Mouse (Mus musculus): ENCODE results near the gene Ankrd13b. TPM values are rescaled to one million over a fixed set of nuclear protein-coding genes. Genes with fewer than 3 reads are reported as not detected.

Gene Ankrd13b
- total and polyA plus RNA-seq, 3 experiments, result 9.2 to 19.4 (median 10.6) TPM

DNA sequence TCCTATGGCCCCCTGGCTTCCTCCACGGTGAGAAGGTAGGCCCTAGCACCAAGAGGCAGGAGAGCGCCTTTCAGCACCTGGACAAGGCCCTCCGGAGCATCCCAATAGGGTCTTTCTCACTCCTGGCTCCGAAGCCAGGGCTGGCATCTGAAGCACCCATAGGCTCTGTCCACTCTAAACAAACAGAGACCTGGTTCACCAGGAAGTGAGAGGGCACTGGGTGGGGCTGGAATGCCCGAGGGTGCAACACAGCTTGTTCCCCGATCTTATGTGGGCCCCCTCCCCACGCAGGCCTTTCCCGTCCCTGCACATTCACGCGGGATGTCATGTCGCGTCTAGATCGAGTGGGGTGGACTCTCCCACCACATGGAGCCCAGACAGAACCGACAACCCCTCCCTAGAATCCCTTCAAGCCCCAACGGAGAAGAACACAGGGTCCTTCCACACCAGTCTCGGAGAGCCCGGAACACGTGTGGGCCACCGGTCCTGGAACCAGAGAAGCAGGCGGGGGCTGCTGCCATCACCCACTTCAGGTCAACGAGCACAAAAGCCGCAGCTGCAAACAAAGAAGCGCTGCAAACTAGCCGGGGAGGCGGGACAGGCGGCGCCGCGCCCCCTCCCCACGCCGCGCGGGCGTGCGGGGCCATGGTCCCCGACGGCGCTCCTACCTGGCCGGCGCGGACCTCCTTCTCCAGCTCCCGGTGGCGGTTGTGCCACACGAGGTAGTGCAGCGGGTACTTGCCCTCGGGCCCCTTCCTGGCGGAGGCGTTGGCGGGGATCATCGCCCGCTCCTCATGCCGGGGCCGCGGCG, 502 bp downstream of the Ankrd13b start:
- TF ChIP-seq CTCF (IDR thresholded peaks at IDR 0.05), result no peak
- 11% methylated on average over 55 of the region's 55 CpGs for WGBS
- H3K27ac ChIP-seq, result peak overlapping the region; percentile 45
- H3K79me2 ChIP-seq (replicated peaks; ENCODE audit: control insufficient read depth, insufficient read depth, low read length), result peaks cover 3% of the 10 kb centered on the region; the same call in 1 of the 2 replicates
- H3K27me3 ChIP-seq (ENCODE audit: control insufficient read depth, insufficient read depth, low read length), result no peaks in the 10 kb centered on the region
- peak in 1 of 2 experiments; percentile 48 for DNase-seq
- intact Hi-C loops (cut with DNase I), result no loop called here
- H3K4me3 ChIP-seq, result peak overlapping the region; percentile 66
- H3K9ac ChIP-seq (ENCODE audit: low read depth, low read length), result peak overlapping the region; percentile 80
- H3K36me3 ChIP-seq (ENCODE audit: control insufficient read depth, insufficient read depth, low read length), result no peaks in the 10 kb centered on the region; the same call in 1 of the 2 replicates
- peaks cover 8% of the 10 kb centered on the region for H3K4me1 ChIP-seq (ENCODE audit: control insufficient read depth, insufficient read depth, low read length)

DNA sequence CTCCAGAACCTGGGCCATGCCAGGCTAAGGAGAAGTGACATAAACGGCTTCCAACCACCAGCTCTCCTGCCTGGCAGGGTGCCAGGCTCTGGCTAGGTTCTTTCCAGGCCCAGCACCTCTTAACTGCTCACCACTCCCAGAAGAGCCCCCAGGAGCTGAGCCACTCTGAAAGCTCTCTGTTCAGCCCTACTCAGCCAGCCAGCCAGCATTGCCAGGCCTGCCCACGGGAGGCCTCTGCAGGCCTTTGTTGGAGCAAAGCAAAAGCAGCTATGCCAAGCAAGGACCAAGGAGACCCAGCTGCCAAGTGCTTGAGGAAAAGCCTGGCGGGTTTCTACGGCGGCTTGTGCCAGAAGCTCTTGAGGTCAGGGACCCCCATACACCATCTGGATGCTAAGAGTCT, 2.7 kb downstream of the Ankrd13b start:
- peak in 1 of 2 experiments; percentile 25 for DNase-seq
- Histone ChIP-seq H3K4me1 (ENCODE audit: control insufficient read depth, insufficient read depth, low read length) (peaks cover 6% of the 10 kb centered on the region), H3K9ac (ENCODE audit: low read depth, low read length) (no peak overlapping the region), H3K36me3 (ENCODE audit: control insufficient read depth, insufficient read depth, low read length) (no peaks in the 10 kb centered on the region; the same call in 1 of the 2 replicates), H3K4me3 (no peak overlapping the region), H3K27ac (no peak overlapping the region), H3K79me2 (replicated peaks; ENCODE audit: control insufficient read depth, insufficient read depth, low read length) (no peaks in the 10 kb centered on the region), H3K27me3 (ENCODE audit: control insufficient read depth, insufficient read depth, low read length) (no peaks in the 10 kb centered on the region)
- intact Hi-C loops (cut with DNase I), result no loop called here
- 52% methylated on average over 5 of the region's 5 CpGs for WGBS
- TF ChIP-seq CTCF (IDR thresholded peaks at IDR 0.05) (no peak), POLR2A (IDR thresholded peaks at IDR 0.05; ENCODE audit: insufficient read depth, low read depth, low read length) (no peak)

- no peaks in the 10 kb centered on the region for H3K27me3 ChIP-seq (ENCODE audit: control insufficient read depth, insufficient read depth, low read length)
- H3K9ac ChIP-seq (ENCODE audit: low read depth, low read length), result no peak overlapping the region
- WGBS, result 82% methylated on average over 6 of the region's 6 CpGs
- no peaks in the 10 kb centered on the region; the same call in 1 of the 2 replicates for H3K4me1 ChIP-seq (ENCODE audit: control insufficient read depth, insufficient read depth, low read length)
- no peak overlapping the region for H3K4me3 ChIP-seq
- intact Hi-C loops (cut with DNase I), result no loop called here
- no peak overlapping the region for H3K27ac ChIP-seq
- TF ChIP-seq EP300 (IDR thresholded peaks at IDR 0.05; ENCODE audit: insufficient read depth, low read depth, low read length) (no peak), CTCF (IDR thresholded peaks at IDR 0.05) (no peak), POLR2A (IDR thresholded peaks at IDR 0.05; ENCODE audit: insufficient read depth, low read depth, low read length) (no peak)
- no peak for DNase-seq
- no peaks in the 10 kb centered on the region for H3K36me3 ChIP-seq (ENCODE audit: control insufficient read depth, insufficient read depth, low read length)
- no peaks in the 10 kb centered on the region for H3K79me2 ChIP-seq (replicated peaks; ENCODE audit: control insufficient read depth, insufficient read depth, low read length)
These were observed 4.2 kb downstream of the Ankrd13b start for GRCm38 (mm10) chr11:77485229-77485628.

DNA sequence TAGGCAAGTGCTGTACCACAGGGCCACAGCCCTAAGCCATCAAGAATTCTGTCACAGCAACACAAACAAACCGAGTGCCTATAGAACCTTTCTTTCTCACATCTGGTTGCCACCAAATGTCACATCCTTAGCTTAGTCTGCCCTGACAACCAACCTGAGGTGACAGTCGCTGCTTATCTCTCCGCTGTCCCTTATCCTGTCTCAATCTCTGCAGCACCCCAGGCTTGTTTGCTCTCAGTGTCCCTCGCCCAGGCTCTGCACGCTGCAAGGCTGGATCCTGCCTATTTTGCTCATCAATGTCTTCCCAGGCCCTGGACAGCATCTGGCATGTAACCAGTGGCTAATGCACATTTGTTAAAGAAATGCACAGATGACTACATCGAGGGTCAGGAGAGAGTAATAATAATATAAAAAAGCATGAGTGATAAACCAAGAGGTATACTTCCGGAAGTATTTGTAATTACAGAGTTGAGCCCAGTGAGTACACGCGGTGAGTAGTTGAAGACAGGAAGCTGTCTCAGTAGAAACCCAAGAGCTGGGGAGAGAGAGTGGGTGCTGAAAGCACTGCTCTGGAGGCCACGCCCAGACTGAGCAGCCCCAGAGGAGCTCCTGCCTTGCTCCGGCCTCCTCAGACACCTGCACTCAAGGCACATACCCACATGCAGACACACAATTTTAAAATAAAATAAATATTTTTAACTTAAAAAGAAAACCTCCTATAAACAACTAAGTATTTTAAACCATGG, 5.8 kb downstream of the Ankrd13b start:
- Histone ChIP-seq H3K27ac (no peak overlapping the region), H3K36me3 (ENCODE audit: control insufficient read depth, insufficient read depth, low read length) (no peaks in the 10 kb centered on the region), H3K27me3 (ENCODE audit: control insufficient read depth, insufficient read depth, low read length) (no peaks in the 10 kb centered on the region), H3K79me2 (replicated peaks; ENCODE audit: control insufficient read depth, insufficient read depth, low read length) (no peaks in the 10 kb centered on the region), H3K4me3 (no peak overlapping the region), H3K9ac (ENCODE audit: low read depth, low read length) (no peak overlapping the region), H3K4me1 (ENCODE audit: control insufficient read depth, insufficient read depth, low read length) (no peaks in the 10 kb centered on the region)
- TF ChIP-seq POLR2A (IDR thresholded peaks at IDR 0.05; ENCODE audit: insufficient read depth, low read depth, low read length) (no peak), EP300 (IDR thresholded peaks at IDR 0.05; ENCODE audit: insufficient read depth, low read depth, low read length) (no peak), CTCF (IDR thresholded peaks at IDR 0.05) (no peak)
- intact Hi-C loops (cut with DNase I), result loop anchor here (5.0 kb wide), 1 partner anchor 381 kb away; no protein-coding TSS in a partner anchor
- DNase-seq, result no peak
- WGBS, result 51% methylated on average over 11 of the region's 11 CpGs

GRCm38 (mm10) chr11:77483043-77483442, 6.4 kb downstream of the Ankrd13b start:
- TF ChIP-seq CTCF (IDR thresholded peaks at IDR 0.05), result no peak
- no peak overlapping the region for H3K9ac ChIP-seq (ENCODE audit: low read depth, low read length)
- no peak overlapping the region for H3K4me3 ChIP-seq
- H3K27ac ChIP-seq, result no peak overlapping the region
- DNase-seq, result no peak
- no peaks in the 10 kb centered on the region for H3K36me3 ChIP-seq (ENCODE audit: control insufficient read depth, insufficient read depth, low read length)
- no peaks in the 10 kb centered on the region for H3K27me3 ChIP-seq (ENCODE audit: control insufficient read depth, insufficient read depth, low read length)
- 64% methylated on average over 3 of the region's 3 CpGs for WGBS
- H3K4me1 ChIP-seq (ENCODE audit: control insufficient read depth, insufficient read depth, low read length), result no peaks in the 10 kb centered on the region
- H3K79me2 ChIP-seq (replicated peaks; ENCODE audit: control insufficient read depth, insufficient read depth, low read length), result no peaks in the 10 kb centered on the region
- intact Hi-C loops (cut with DNase I), result loop anchor here (5.0 kb wide), 1 partner anchor 381 kb away; no protein-coding TSS in a partner anchor

DNA sequence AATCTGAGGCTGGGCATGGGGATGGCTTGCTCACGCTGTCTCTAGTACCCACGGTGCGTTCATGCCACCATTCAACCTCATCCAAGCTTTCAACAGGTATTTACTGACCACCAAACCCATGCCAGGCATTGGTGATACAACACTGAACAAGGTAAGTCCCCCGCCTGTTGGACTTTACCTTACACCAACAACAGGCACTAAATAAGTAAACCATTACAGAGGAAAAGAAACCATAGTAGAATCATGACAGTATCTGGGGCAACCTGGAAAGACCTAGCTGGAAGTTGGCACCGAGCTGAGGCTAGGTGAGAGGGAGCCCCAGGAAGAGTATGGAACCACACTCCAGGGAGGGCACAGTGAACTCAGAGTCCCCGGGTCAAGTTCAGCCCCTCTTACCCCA, 12.6 kb downstream of the Ankrd13b start:
- H3K27ac ChIP-seq, result no peak overlapping the region
- no peaks in the 10 kb centered on the region for H3K36me3 ChIP-seq (ENCODE audit: control insufficient read depth, insufficient read depth, low read length)
- no peak for DNase-seq
- 94% methylated on average over 6 of the region's 6 CpGs for whole genome bisulfite sequencing
- H3K9ac ChIP-seq (ENCODE audit: low read depth, low read length), result no peak overlapping the region
- no peaks in the 10 kb centered on the region for H3K27me3 ChIP-seq (ENCODE audit: control insufficient read depth, insufficient read depth, low read length)
- H3K4me3 ChIP-seq, result no peak overlapping the region
- intact Hi-C loops (cut with DNase I), result no loop called here
- no peaks in the 10 kb centered on the region for H3K4me1 ChIP-seq (ENCODE audit: control insufficient read depth, insufficient read depth, low read length)
- no peak for TF ChIP-seq CTCF (IDR thresholded peaks at IDR 0.05)
- no peak for TF ChIP-seq POLR2A (IDR thresholded peaks at IDR 0.05; ENCODE audit: insufficient read depth, low read depth, low read length)
- no peak for TF ChIP-seq EP300 (IDR thresholded peaks at IDR 0.05; ENCODE audit: insufficient read depth, low read depth, low read length)
- no peaks in the 10 kb centered on the region for H3K79me2 ChIP-seq (replicated peaks; ENCODE audit: control insufficient read depth, insufficient read depth, low read length)
